Mouse (Mus musculus): Measurements from ENCODE around the gene Fastkd5.

- TF ChIP-seq CTCF (IDR thresholded peaks at IDR 0.05; ENCODE audit: control insufficient read depth, insufficient read depth, insufficient read length) (no peak), MYOG (IDR thresholded peaks at IDR 0.05; ENCODE audit: control insufficient read depth, extremely low read depth, insufficient read length) (no peak), USF1 (IDR thresholded peaks at IDR 0.05; ENCODE audit: low read depth) (no peak), MAX (IDR thresholded peaks at IDR 0.05) (no peak)
Observed at GRCm38 (mm10) chr2:130589761-130590160, 40.1 kb downstream of the Fastkd5 start.

Data from C2C12 (cell line).